Mouse (Mus musculus) ES-Bruce4 (cell line): ENCODE data around the gene Zfp174. TPM values are rescaled to one million over a fixed set of nuclear protein-coding genes. Genes with fewer than 3 reads are reported as not detected.
A peak's percentile ranks its signal among the peaks of the same experiment; 100 is the strongest.
"Not testable (repeated sequence)": the region's sequence is repeated elsewhere in the genome, so short reads cannot be mapped to it uniquely, and the experiment has no call there.

Experiments
- H3K27ac ChIP-seq: 2 replicates; pipeline ENCODE4 v1.5.1; 2012; ENCODE audit warnings: low read length, inconsistent platforms; ENCODE audit not compliant: insufficient read depth
- H3K27me3 ChIP-seq: 2 replicates; pipeline ENCODE4 v1.6.1; 2012; ENCODE audit warnings: mild to moderate bottlenecking, low read length, inconsistent platforms; ENCODE audit not compliant: control insufficient read depth, poor library complexity, insufficient read depth, severe bottlenecking
- H3K36me3 ChIP-seq: 2 replicates; pipeline ENCODE4 v1.6.1; 2012; ENCODE audit warnings: inconsistent platforms, mild to moderate bottlenecking, low read length, moderate library complexity; ENCODE audit not compliant: control insufficient read depth, poor library complexity, insufficient read depth, severe bottlenecking
- H3K4me1 ChIP-seq: one replicate; pipeline ENCODE4 v1.8.1; 2011; ENCODE audit warnings: low read length; ENCODE audit not compliant: control insufficient read depth, insufficient read depth
- H3K4me3 ChIP-seq: 2 replicates; pipeline ENCODE4 v1.5.1; 2011; ENCODE audit warnings: low read depth, mild to moderate bottlenecking, low read length
- H3K9ac ChIP-seq: 2 replicates; pipeline ENCODE4 v1.6.1; 2012; ENCODE audit warnings: low read depth, mild to moderate bottlenecking, inconsistent platforms; ENCODE audit not compliant: poor library complexity, severe bottlenecking
- H3K9me3 ChIP-seq: replicated peaks from 2 replicates; pipeline ENCODE4 v1.6.1; 2012; ENCODE audit warnings: mild to moderate bottlenecking, low read length, inconsistent platforms; ENCODE audit not compliant: control insufficient read depth, poor library complexity, insufficient read depth, severe bottlenecking
- CTCF ChIP-seq: IDR thresholded peaks from one replicate; pipeline ENCODE4 v1.8.1; 2011; ENCODE audit warnings: low read depth, low read length
- EP300 ChIP-seq: IDR thresholded peaks from 2 replicates; pipeline ENCODE4 v1.6.1; 2011; ENCODE audit warnings: low read depth, low read length; ENCODE audit not compliant: insufficient read depth
- POLR2A ChIP-seq: IDR thresholded peaks from one replicate; pipeline ENCODE4 v1.8.1; 2011; ENCODE audit warnings: low read length; ENCODE audit not compliant: insufficient read depth
- polyA plus RNA-seq: library from polyadenylated mRNA; stranded (reverse); fragments of >200 nt; gene quantifications from 2 replicates; pipeline ENCODE4 v1.2.4, GENCODE M21; 2011; ENCODE audit warnings: low read depth; ENCODE audit not compliant: missing spikeins, insufficient read depth, insufficient read length

Gene Zfp174
- polyA plus RNA-seq: 1.4 and 1.6 TPM in 2 replicates

GRCm38 (mm10) chr16:3846711-3847518 is at the start of gene Zfp174:
Gene Zfp174, plus strand, starts transcription at chr16:3847268.
- peak within 1 kb of the TSS; percentile 76 for H3K4me3 ChIP-seq
- H3K9me3 ChIP-seq: no peaks in the 10 kb centered on the region
- no peaks in the 10 kb centered on the region for H3K27me3 ChIP-seq
- H3K27ac ChIP-seq: no peak within 1 kb of the TSS
- no peaks in the 10 kb centered on the region for H3K36me3 ChIP-seq
- peaks cover 4% of the 10 kb centered on the region for H3K4me1 ChIP-seq
- TF ChIP-seq POLR2A: peak; percentile 45
- no peak for TF ChIP-seq EP300
- no peak for TF ChIP-seq CTCF
- H3K9ac ChIP-seq: peak within 1 kb of the TSS; percentile 34

GRCm38 (mm10) chr16:3808176-3808575 is 38.9 kb upstream of the Zfp174 start:
- Histone ChIP-seq H3K36me3 (no peaks in the 10 kb centered on the region), H3K9ac (no peak overlapping the region), H3K27ac (no peak overlapping the region), H3K4me3 (no peak overlapping the region), H3K4me1 (no peaks in the 10 kb centered on the region), H3K27me3 (no peaks in the 10 kb centered on the region), H3K9me3 (peaks cover 3% of the 10 kb centered on the region; the same call in 1 of the 2 replicates)
- TF ChIP-seq EP300 (no peak), POLR2A (no peak), CTCF (no peak)

DNA sequence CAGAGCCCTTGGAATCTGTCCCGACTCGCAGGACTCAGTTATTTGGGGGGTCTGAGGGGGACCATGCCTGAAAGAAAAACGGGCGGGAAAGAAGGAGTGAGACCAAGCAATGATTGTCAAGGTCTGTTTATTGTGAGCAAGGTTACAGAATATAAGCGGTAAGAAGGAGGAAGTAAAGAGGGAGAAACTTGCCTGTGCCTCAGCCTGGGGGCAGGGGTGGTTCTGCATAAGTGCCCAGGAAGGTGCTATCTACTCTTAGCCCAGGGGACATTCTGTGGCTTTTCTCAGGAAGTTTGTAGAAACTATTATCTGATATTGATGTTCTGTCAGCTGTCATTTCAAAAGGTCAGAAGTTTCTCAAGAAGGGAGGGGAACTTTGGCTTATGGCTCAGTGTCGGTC is 32.4 kb upstream of the Zfp174 start:
- not testable (repeated sequence) for H3K27me3 ChIP-seq, H3K36me3 ChIP-seq, H3K4me1 ChIP-seq, H3K9ac ChIP-seq, H3K9me3 ChIP-seq, H3K4me3 ChIP-seq, H3K27ac ChIP-seq

DNA sequence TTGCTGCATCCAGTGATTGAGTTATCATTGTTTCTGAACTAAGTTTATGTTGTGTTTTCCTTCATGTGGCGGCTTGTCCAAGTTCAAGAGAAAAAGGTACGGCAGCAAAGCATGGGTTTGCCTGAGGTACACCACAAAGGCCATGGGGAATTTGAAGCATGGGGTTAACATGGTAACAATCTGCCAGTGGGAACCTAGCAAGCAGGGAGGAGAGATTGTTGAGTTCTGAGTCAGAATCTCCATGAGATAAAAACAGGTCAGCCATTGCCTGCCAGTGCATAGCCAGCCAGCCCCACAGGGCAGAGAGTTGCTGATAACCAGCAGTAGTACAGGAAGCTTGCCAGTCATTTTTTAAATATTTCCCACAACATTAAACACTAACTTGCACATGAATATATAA is 26.9 kb upstream of the Zfp174 start:
- no peak overlapping the region for H3K27ac ChIP-seq
- H3K36me3 ChIP-seq: no peaks in the 10 kb centered on the region
- no peak for TF ChIP-seq CTCF
- no peak for TF ChIP-seq POLR2A
- no peak for TF ChIP-seq EP300
- H3K4me3 ChIP-seq: no peak overlapping the region
- H3K27me3 ChIP-seq: no peaks in the 10 kb centered on the region
- no peaks in the 10 kb centered on the region for H3K9me3 ChIP-seq
- H3K4me1 ChIP-seq: no peaks in the 10 kb centered on the region
- no peak overlapping the region for H3K9ac ChIP-seq

DNA sequence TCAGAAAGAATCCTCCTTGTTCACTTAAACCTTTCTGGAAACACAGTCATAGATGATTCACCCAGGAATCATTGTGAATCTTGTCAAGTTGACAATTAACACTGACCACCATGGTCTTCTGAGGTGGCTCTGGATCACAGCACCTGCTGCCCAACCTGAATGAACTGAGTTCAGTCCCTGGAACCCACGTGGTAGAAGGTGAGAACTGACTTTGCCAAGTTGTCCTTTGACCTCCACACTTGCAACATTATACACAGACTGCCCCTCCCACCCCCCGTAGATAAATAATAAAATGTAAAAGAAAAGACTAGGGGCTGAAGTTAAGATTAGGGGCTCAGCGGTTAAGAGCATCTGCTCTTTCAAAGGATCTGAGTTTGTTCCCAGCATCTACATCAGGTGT is 19.0 kb upstream of the Zfp174 start:
- Histone ChIP-seq H3K27ac (no peak overlapping the region), H3K9ac (no peak overlapping the region), H3K27me3 (no peaks in the 10 kb centered on the region), H3K36me3 (no peaks in the 10 kb centered on the region), H3K4me3 (no peak overlapping the region), H3K9me3 (no peaks in the 10 kb centered on the region), H3K4me1 (peaks cover 1% of the 10 kb centered on the region)
- TF ChIP-seq EP300 (no peak), CTCF (no peak)

DNA sequence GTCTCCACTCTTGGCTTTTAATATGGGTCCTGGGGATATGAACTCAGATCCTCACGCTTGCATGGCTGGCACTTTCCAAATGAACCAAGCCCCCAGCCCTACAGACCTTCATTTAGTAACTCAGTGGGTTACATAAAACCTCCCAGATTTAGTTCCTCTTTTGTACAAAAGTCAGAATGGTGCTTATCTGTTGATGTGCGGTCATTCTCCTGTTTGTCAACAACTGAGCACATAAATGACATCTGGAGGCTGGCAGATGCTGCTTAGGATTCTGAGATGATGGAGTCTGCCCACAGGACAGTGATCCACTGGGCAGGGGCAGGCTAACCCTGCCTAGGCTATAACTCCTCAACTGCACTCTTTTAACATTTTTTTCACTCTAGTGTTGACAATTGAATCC is 17.3 kb upstream of the Zfp174 start:
- Histone ChIP-seq H3K27ac (no peak overlapping the region), H3K4me3 (no peak overlapping the region), H3K9me3 (no peaks in the 10 kb centered on the region), H3K4me1 (peaks cover 1% of the 10 kb centered on the region), H3K27me3 (no peaks in the 10 kb centered on the region; the same call in 1 of the 2 replicates), H3K9ac (no peak overlapping the region), H3K36me3 (no peaks in the 10 kb centered on the region)
- no peak for TF ChIP-seq CTCF
- TF ChIP-seq EP300: no peak
- TF ChIP-seq POLR2A: no peak
